Mouse (Mus musculus): ENCODE measurements at regions not wholly inside any gene's neighbourhood (a gene's known extent, or its start where the extent isn't known, plus 50 kb on each side); places are given as distances from the start of the nearest gene placed in this dataset.

- no peak for TF ChIP-seq POLR2A (IDR thresholded peaks at IDR 0.05; ENCODE audit: borderline replicate concordance, extremely low read depth, low read depth, low read length)
- no peak for TF ChIP-seq CTCF (IDR thresholded peaks at IDR 0.05; ENCODE audit: insufficient read depth, low read length)
Measured at GRCm38 (mm10) chr2:159235000-159235399, 440.4 kb downstream of the Dhx35 start.
